Mouse (Mus musculus): ENCODE results near the gene Musk.

Musk gene

GRCm38 (mm10) chr4:58374141-58374870 is 88.5 kb downstream of the Musk start:
- in situ Hi-C loops (cut with MboI; ENCODE audit: low pct_unique_long_range_greater_than_20kb in 1 of 2, low sequenced_read_pairs in 2 of 2, unreplicated experiment in 1 of 2) = no loop called here

- in situ Hi-C loops (cut with MboI; ENCODE audit: low pct_unique_long_range_greater_than_20kb in 1 of 2, low sequenced_read_pairs in 2 of 2, unreplicated experiment in 1 of 2) = no loop called here
Observed at GRCm38 (mm10) chr4:58379186-58379585, 93.4 kb downstream of the Musk start.

- in situ Hi-C loops (cut with MboI; ENCODE audit: low pct_unique_long_range_greater_than_20kb in 1 of 2, low sequenced_read_pairs in 2 of 2, unreplicated experiment in 1 of 2) = no loop called here
Observed at GRCm38 (mm10) chr4:58400861-58401341, 115.1 kb downstream of the Musk start.

- in situ Hi-C loops (cut with MboI; ENCODE audit: low pct_unique_long_range_greater_than_20kb in 1 of 2, low sequenced_read_pairs in 2 of 2, unreplicated experiment in 1 of 2) = no loop called here
Observed at GRCm38 (mm10) chr4:58401973-58402501, 116.3 kb downstream of the Musk start.

GRCm38 (mm10) chr4:58413188-58414185 is 127.7 kb downstream of the Musk start:
- in situ Hi-C loops (cut with MboI; ENCODE audit: low pct_unique_long_range_greater_than_20kb in 1 of 2, low sequenced_read_pairs in 2 of 2, unreplicated experiment in 1 of 2) = no loop called here

- in situ Hi-C loops (cut with MboI; ENCODE audit: low pct_unique_long_range_greater_than_20kb in 1 of 2, low sequenced_read_pairs in 2 of 2, unreplicated experiment in 1 of 2) = loop anchor here in 1 of 2 experiments (5.0 kb wide), 2 partner anchors 207 to 332 kb away; no protein-coding TSS in a partner anchor
Observed at GRCm38 (mm10) chr4:58415537-58415936, 129.8 kb downstream of the Musk start.

- in situ Hi-C loops (cut with MboI; ENCODE audit: low pct_unique_long_range_greater_than_20kb in 1 of 2, low sequenced_read_pairs in 2 of 2, unreplicated experiment in 1 of 2) = loop anchor here in 1 of 2 experiments (5.0 kb wide), 2 partner anchors 205 to 330 kb away; no protein-coding TSS in a partner anchor
Observed at GRCm38 (mm10) chr4:58417319-58417718, 131.6 kb downstream of the Musk start.

- in situ Hi-C loops (cut with MboI; ENCODE audit: low pct_unique_long_range_greater_than_20kb in 1 of 2, low sequenced_read_pairs in 2 of 2, unreplicated experiment in 1 of 2) = loop anchor here in 1 of 2 experiments (5.0 kb wide), 2 partner anchors 203 to 328 kb away; no protein-coding TSS in a partner anchor
Observed at GRCm38 (mm10) chr4:58419225-58419624, 133.5 kb downstream of the Musk start.

GRCm38 (mm10) chr4:58423276-58423930 is 137.6 kb downstream of the Musk start:
- in situ Hi-C loops (cut with MboI; ENCODE audit: low pct_unique_long_range_greater_than_20kb in 1 of 2, low sequenced_read_pairs in 2 of 2, unreplicated experiment in 1 of 2) = no loop called here
